Mouse (Mus musculus) urinary bladder, postnatal 36 days (tissue): Measurements from ENCODE around the gene Gna15.

ENCODE experiments used
- DNase-seq, 2 experiments: peaks; one replicate each; pipeline ENCODE4 v3.0.0; 2022; ENCODE audit warnings: low spot score in 2 of 2, mixed read lengths in 1 of 2

Gna15 gene

GRCm38 (mm10) chr10:81523570-81523969 is 455 bp downstream of the Gna15 start:
- peak in 1 of 2 experiments; percentile 40 for DNase-seq

GRCm38 (mm10) chr10:81523142-81523541 is 883 bp downstream of the Gna15 start:
- no peak for DNase-seq

GRCm38 (mm10) chr10:81519978-81520365 is 4.1 kb downstream of the Gna15 start:
- DNase-seq, result no peak

- DNase-seq, result no peak
Observed at GRCm38 (mm10) chr10:81519227-81519977, 4.6 kb downstream of the Gna15 start.

GRCm38 (mm10) chr10:81518546-81518945 is 5.5 kb downstream of the Gna15 start:
- DNase-seq, result peak; percentile 50 to 71

- DNase-seq, result no peak
Observed at GRCm38 (mm10) chr10:81517227-81517626, 6.8 kb downstream of the Gna15 start.

GRCm38 (mm10) chr10:81513798-81514197 is 10.2 kb downstream of the Gna15 start:
- no peak for DNase-seq

GRCm38 (mm10) chr10:81510246-81510810 is 13.7 kb downstream of the Gna15 start:
- DNase-seq, result no peak

GRCm38 (mm10) chr10:81507691-81508489 is 16.1 kb downstream of the Gna15 start:
- DNase-seq, result no peak

GRCm38 (mm10) chr10:81507095-81507494 is 16.9 kb downstream of the Gna15 start:
- no peak for DNase-seq

- no peak for DNase-seq
Observed at GRCm38 (mm10) chr10:81505016-81505664, 18.9 kb downstream of the Gna15 start.

GRCm38 (mm10) chr10:81502658-81503057 is 21.4 kb downstream of the Gna15 start:
- peak; percentile 81 to 88 for DNase-seq

- DNase-seq, result no peak
Observed at GRCm38 (mm10) chr10:81501863-81502262, 22.2 kb downstream of the Gna15 start.

GRCm38 (mm10) chr10:81500032-81500431 is 24.0 kb downstream of the Gna15 start, which contains the start of gene S1pr4:
S1pr4 (minus strand) TSS chr10:81500132.
- no peak for DNase-seq

- DNase-seq, result no peak
Observed at GRCm38 (mm10) chr10:81499250-81499901, 24.6 kb downstream of the Gna15 start.

GRCm38 (mm10) chr10:81498316-81499249 is 25.4 kb downstream of the Gna15 start:
- no peak for DNase-seq

- no peak for DNase-seq
Observed at GRCm38 (mm10) chr10:81497401-81498270, 26.4 kb downstream of the Gna15 start.

- DNase-seq, result no peak
Observed at GRCm38 (mm10) chr10:81496969-81497368, 27.1 kb downstream of the Gna15 start.

- peak; percentile 96 to 99 for DNase-seq
Observed at GRCm38 (mm10) chr10:81496264-81496901, 27.6 kb downstream of the Gna15 start, which contains the start of gene Ncln. Ncln (minus strand) TSS chr10:81496392.
